Mouse (Mus musculus) adrenal gland, postnatal 25 days (tissue): ENCODE measurements around the gene Wdr31. TPM values are rescaled to one million over a fixed set of nuclear protein-coding genes. Genes with fewer than 3 reads are reported as not detected.
"Not testable (repeated sequence)": the region's sequence is repeated elsewhere in the genome, so short reads cannot be mapped to it uniquely, and the experiment has no call there.

Experiments
- DNase-seq: peaks from one replicate; pipeline ENCODE4 v3.0.0; 2021; ENCODE audit warnings: mixed read lengths
- total RNA-seq: library from RNA; stranded (reverse); gene quantifications from 2 replicates; pipeline ENCODE4 v1.2.3, GENCODE M21; 2021

The Wdr31 gene
- total RNA-seq, 1 experiment from 2014 or later = 3.0 TPM

DNA sequence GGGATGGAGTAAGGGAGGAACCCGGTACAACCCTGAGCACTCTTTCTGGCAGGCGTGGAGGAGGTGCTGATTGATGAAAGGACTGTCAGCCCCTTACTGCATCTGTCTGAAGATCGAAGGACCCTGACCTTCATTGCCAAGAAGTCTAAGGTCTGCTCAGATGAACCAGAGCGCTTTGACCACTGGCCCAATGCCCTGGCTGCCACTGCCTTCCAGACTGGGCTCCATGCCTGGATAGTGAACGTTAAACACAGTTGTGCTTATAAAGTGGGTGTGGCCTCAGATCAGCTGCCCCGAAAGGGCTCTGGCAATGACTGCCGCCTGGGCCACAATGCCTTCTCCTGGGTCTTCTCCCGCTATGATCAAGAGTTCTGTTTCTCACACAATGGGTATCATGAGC is 25.2 kb upstream of the Wdr31 start:
- DNase-seq = no peak

GRCm38 (mm10) chr4:62494230-62494629 is 23.5 kb upstream of the Wdr31 start:
- DNase-seq = no peak

GRCm38 (mm10) chr4:62492682-62493081 is 22.0 kb upstream of the Wdr31 start:
- no peak for DNase-seq

GRCm38 (mm10) chr4:62487914-62488313 is 17.2 kb upstream of the Wdr31 start:
- DNase-seq = no peak

DNA sequence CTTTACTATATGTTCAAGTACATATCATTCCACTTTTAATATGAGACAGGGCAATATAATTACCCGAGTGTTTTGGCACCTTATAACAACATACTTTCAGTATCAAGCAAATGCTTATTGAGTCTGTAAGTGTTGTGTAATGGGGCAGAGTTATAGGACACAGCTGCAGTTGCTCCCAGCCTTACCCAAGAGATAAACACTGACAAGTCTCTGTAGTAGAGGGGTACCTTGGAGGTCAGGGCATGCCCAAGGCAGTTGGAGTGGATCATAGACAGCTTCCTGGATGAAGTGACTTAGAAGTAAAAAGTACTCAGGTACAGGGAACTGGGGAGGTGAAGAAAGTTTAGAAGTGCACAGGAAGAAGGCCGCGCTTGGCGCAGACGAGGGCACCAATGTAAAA is 16.5 kb upstream of the Wdr31 start:
- DNase-seq = no peak

GRCm38 (mm10) chr4:62486162-62486696 is 15.5 kb upstream of the Wdr31 start:
- no peak for DNase-seq

GRCm38 (mm10) chr4:62485450-62486161 is 14.9 kb upstream of the Wdr31 start:
- DNase-seq = no peak

DNA sequence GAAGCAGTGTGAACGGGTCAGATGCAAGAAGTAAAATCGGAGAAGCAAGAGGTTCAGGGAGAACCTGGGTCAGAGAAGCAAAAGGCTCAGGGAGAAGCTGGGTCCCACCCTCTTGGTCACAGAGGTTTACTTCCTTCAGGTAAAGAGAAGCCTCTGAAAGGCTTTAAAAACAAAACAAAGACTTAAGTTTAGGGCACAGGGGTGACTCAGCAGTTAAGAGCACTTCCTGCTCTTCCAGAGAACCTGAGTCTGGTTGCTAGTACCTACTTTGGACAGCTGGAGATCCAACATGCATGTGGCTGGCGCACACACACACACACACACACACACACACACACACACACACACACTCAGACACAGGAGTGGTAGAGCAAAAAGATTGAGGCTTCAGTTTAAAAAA is 14.2 kb upstream of the Wdr31 start:
- no peak for DNase-seq

DNA sequence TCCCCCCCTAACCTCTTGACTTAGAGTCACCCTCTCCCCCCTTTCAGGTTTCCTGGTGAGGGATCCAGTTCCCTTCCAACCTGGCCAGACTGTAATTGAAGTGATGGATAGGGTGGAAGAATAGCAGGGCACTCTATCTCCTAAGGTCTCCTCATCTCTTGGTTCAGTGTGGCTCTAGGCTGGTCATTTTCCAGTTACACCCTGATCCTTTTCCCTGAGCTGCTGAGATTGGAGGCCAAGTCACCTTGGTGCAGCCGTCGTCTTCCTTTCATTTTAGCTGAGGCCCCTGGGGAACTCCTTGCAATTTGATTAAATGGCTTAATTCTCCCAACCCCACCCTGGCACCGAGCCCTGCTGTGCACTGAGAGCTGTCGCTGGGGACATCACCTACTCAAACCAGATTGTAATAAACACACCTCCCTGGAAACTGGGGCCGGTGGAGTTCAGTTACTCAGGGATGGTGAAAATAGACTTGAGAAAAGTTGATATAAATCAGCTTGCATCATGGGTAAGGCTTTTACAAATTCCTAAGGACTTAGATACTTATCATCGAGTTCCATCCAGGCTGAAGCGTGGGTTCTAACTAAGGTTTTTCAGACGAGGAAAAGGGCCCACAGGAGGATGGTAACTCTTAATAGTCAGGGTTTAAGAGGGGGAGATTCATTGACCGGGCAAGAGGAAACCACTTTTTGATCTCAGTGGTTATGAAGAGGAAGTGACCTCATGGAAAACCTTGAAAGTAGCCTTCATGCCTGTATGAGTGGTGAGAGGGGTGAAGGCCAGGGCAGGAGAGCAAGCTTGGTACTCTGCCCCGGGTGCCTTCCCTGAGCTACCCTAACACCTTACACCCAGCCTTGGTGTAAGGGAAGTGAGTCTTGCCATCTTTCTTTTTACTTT is 10.3 kb upstream of the Wdr31 start:
- DNase-seq = no peak

DNA sequence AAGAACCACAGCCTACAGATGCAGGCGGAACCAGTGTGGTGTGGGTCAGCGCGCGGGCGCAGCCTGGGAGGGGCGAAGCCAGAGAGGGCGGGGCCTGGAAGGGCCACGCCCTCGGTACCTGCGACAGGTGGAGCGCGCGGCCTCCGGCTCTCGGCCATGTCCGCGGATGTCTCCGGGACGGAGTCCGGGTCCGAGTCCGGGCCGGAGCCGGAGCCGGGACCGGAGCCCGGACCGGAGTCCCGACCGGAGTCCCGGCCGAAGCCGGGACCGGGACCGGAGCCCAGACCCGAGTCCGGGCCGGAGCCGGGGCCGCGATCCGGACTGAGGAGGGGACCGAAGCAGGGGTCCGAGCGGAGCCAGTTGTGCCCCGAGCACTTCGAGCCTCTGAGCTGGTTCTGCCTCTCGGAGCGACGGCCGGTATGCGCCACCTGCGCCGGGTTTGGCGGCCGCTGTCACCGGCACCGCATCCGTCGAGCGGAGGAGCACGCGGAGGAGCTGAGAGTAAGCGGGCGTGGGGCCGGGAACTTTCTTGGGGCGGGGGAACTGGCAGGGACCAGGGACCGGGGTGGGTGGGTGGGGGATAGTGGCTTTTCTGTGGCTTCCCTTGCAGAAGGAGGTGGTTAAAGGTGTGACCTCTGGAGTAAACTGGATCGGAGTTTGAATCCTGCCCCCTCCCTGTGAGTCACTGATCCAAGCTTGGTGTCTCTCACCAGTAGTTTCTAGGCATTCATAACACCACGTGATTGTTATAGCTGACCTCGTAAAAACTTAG is 9.4 kb upstream of the Wdr31 start, which contains the start of gene Bspry:
TSS of gene Bspry (plus strand) at position 117 of the 772 bp plus-strand sequence.
- peak; percentile 50 for DNase-seq

DNA sequence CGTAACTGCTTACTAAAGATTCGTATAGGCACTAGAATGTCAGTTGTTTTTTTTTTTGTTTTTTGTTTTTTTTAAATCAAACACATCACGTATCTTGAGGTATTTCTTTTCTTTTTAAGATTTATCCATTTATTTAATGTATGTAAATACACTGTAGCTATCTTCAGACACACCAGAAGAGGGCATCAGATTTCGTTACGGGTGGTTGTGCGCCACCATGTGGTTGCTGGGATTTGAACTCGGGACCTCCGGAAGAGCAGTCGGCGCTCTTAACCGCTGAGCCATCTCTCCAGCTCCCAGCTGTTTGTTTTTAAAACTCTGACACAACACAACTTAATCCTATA is 8.9 kb upstream of the Wdr31 start:
- DNase-seq = not testable (repeated sequence)

GRCm38 (mm10) chr4:62477542-62478244 is 7.0 kb upstream of the Wdr31 start:
- no peak for DNase-seq

DNA sequence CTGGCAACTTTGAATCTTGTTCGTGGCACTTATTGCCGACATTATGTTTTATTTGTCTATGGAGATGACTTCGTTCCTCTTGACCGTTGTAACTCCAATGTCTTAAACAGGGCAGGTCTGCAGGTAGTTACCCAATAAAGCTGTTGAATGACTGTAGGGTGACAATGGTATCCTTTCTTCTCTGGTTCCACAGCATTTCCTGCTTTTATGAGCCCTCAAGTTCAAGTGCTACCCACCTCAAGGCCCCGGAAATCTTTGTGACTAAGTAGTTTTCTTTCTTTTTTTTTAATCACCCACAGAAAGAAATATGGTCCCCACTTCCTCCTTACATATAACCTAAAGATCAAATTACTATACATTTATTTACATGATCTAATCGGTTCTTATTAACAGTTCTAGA is 5.1 kb upstream of the Wdr31 start:
- DNase-seq = no peak

DNA sequence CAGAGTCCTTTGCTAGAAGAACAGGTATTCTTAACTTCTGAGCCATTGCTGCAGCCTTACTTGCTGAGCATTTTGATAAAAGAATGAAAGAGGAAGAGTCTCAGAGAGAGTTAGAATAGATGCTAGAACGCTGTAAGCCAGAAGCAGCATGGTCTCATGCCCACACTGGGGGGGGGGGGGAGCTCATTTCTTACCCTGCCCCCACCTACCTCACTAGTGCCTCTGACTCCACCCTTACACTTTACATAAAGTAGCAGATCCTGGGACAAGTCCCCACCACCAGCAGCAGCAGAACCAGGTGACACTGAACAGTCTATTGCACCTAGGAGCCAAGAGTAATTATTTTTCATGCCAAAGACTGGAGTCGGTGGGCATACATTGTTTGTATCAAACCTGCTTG is 4.4 kb upstream of the Wdr31 start:
- DNase-seq = no peak

- DNase-seq = no peak
These were observed 1.4 kb upstream of the Wdr31 start for GRCm38 (mm10) chr4:62472071-62472470.

DNA sequence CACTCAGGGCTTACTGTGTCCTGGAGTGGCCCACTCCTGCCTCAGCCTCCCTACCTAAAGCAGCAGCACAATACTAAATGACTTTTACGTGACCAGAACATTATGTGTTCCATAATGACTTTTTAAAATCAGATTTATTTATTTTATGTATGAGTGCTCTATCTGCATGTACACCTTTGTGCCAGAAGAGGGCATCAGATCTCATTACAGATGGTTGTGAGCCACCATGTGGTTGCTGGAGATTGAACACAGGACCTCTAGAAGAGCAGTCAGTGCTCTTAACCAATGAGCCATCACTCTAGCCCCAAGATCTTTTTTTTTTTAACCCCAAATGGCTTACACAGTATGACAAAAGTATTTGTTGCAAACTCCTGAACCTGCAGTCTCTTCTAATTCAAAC is 2.5 kb downstream of the Wdr31 start:
- no peak for DNase-seq

- no peak for DNase-seq
These were observed 7.6 kb downstream of the Wdr31 start for GRCm38 (mm10) chr4:62463124-62463523.

- DNase-seq = no peak
These were observed 10.3 kb downstream of the Wdr31 start for GRCm38 (mm10) chr4:62460348-62460747.

DNA sequence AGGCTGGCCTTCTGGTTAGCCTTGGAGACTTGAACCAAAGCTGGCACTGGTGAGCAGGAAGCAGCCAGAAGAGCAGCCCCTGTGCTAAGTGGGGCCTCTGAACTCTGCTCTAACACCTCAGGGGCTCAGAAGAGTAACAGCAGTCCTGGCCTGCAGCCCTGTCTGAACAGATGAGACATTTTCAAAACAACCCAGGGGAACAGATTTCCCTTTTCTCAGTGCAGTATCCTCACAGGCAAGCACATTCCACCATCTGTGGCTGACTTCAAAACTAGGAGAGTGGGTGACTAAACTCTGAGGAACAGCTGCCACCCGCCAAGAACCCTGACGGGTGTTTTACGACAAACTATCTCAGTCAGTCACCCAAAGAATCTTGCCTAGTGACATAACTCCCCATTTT is 11.6 kb downstream of the Wdr31 start:
- DNase-seq = no peak

- DNase-seq = no peak
These were observed 15.7 kb downstream of the Wdr31 start for GRCm38 (mm10) chr4:62454995-62455394.

GRCm38 (mm10) chr4:62440986-62441385 is 29.7 kb downstream of the Wdr31 start:
- DNase-seq = no peak

- DNase-seq = no peak
These were observed 30.2 kb downstream of the Wdr31 start for GRCm38 (mm10) chr4:62440544-62440943.
